Mouse (Mus musculus) liver, postnatal 0 days (tissue): ENCODE results near the gene Thumpd1. TPM values are rescaled to one million over a fixed set of nuclear protein-coding genes. Genes with fewer than 3 reads are reported as not detected.

Experiments
- ATAC-seq: fragments of 200-750 bp; cut with Nextera tagmentation; 2 replicates; pipeline ENCODE4 v1.8.0; 2017; ENCODE audit warnings: mild to moderate bottlenecking, moderate library complexity
- DNase-seq: peaks from one replicate; pipeline ENCODE4 v3.0.0-alpha.2; 2016
- H3K27ac ChIP-seq: fragments of 300-500 bp; sonication (generic); 2 replicates; pipeline ENCODE4 v1.5.1; 2014; ENCODE audit warnings: antibody characterized with exemption, moderate library complexity, mild to moderate bottlenecking, low read depth
- H3K27me3 ChIP-seq: fragments of 300-500 bp; sonication (generic); 2 replicates; pipeline ENCODE4 v1.6.1; 2014; ENCODE audit warnings: low read length, control low read depth, mixed read lengths; ENCODE audit not compliant: insufficient read depth
- H3K36me3 ChIP-seq: fragments of 300-500 bp; sonication (generic); replicated peaks from 2 replicates; pipeline ENCODE4 v1.6.1; 2014; ENCODE audit warnings: mild to moderate bottlenecking, control low read depth, low read length, moderate library complexity, mixed read lengths; ENCODE audit not compliant: insufficient read depth
- H3K4me1 ChIP-seq: fragments of 300-500 bp; sonication (generic); 2 replicates; pipeline ENCODE4 v1.6.1; 2014; ENCODE audit warnings: antibody characterized with exemption, mild to moderate bottlenecking, control low read depth; ENCODE audit not compliant: insufficient read depth
- H3K4me2 ChIP-seq: fragments of 300-500 bp; sonication (generic); 2 replicates; pipeline ENCODE4 v1.6.1; 2014; ENCODE audit warnings: low read depth, mild to moderate bottlenecking, low read length, moderate library complexity, mixed read lengths
- H3K4me3 ChIP-seq: fragments of 300-500 bp; sonication (generic); 2 replicates; pipeline ENCODE4 v1.5.1; 2014; ENCODE audit warnings: low read depth, low read length
- H3K9ac ChIP-seq: fragments of 300-500 bp; sonication (generic); replicated peaks from 2 replicates; pipeline ENCODE4 v1.6.1; 2014; ENCODE audit warnings: mild to moderate bottlenecking, moderate library complexity
- H3K9me3 ChIP-seq: fragments of 300-500 bp; sonication (generic); 2 replicates; pipeline ENCODE4 v1.6.1; 2016; ENCODE audit warnings: mild to moderate bottlenecking, control low read depth, low read length, mixed read lengths
- CTCF ChIP-seq: sonication (generic); IDR thresholded peaks from 2 replicates; pipeline ENCODE4 v1.5.1; 2016; ENCODE audit warnings: antibody characterized with exemption, low read depth
- EP300 ChIP-seq: IDR thresholded peaks from 2 replicates; pipeline ENCODE4 v1.6.1; 2016; ENCODE audit warnings: antibody characterized with exemption, low read depth, mild to moderate bottlenecking
- WGBS: fragments of 180-500 bp; shearing (Covaris S2); extraction: QIAGEN DNeasy Blood & Tissue Kit; methylation state at CpG from one replicate; pipeline ENCODE4 v1.1.7; 2014; ENCODE audit not compliant: insufficient replicate concordance; 5-methylcytosine and 5-hydroxymethylcytosine counted together
- polyA plus RNA-seq: library from polyadenylated mRNA; unstranded; fragments of >200 nt; fragmentation: Nextera tagmentation; extraction: Ambion mirVana; gene quantifications from 2 replicates; pipeline ENCODE4 v1.2.1, GENCODE M21; 2015

Gene Thumpd1
- polyA plus RNA-seq, 1 experiment from 2014 or later, result 19.3 TPM

DNA sequence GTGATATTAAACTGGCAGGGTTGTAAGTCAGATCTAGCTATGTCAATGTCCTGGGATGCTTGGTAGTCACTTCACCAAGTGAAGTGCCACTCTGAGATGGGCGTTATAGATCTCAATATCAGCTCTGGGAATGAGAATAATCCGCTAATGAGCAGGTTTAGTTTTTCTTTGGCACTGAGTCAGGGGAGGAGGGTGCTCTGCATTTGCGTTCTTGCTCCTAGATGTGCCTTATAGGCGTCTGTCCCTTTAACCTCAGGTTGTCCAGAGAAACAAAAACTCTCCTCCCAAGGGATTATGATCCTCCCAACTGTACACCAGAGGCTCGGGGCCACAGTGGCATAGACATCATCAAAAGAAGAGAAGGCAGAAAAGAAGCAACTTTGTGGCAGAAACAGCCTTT lies 30.9 kb downstream of the Thumpd1 start, which contains the start of gene Acsm4:
Acsm4 (plus strand) TSS at position 301 of the 400 bp plus-strand sequence.
- ATAC-seq, result no peak
- TF ChIP-seq EP300 (no peak), CTCF (no peak)
- Histone ChIP-seq H3K4me2 (no peak within 1 kb of the TSS), H3K9ac (no peak within 1 kb of the TSS), H3K4me1 (no peaks in the 10 kb centered on the region), H3K9me3 (no peaks in the 10 kb centered on the region), H3K27ac (no peak within 1 kb of the TSS), H3K4me3 (no peak within 1 kb of the TSS), H3K27me3 (no peaks in the 10 kb centered on the region), H3K36me3 (no peaks in the 10 kb centered on the region)
- 60% methylated on average over 5 of the region's 5 CpGs for WGBS
- DNase-seq, result no peak

DNA sequence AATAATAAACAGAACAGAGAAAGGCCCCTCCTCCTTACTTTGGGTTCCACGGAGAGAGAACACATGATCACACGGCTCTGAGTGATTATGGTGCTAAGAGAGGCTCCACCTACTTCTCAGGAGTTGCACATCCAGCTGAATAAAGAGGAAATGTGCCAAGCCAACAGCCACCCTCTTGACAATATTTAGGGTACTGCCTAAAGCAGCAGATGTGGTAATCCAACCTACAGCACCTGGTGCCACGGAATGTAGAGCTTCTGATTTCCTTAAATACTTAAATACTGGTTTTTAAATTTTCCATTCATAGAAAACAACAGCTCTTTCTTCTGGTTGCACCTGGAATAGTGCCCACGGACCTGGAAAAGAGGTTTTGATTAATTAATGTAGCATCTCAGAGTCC lies 37.9 kb downstream of the Thumpd1 start:
- Histone ChIP-seq H3K4me2 (no peak overlapping the region), H3K27me3 (no peaks in the 10 kb centered on the region), H3K4me1 (no peaks in the 10 kb centered on the region), H3K36me3 (no peaks in the 10 kb centered on the region), H3K9me3 (no peaks in the 10 kb centered on the region), H3K9ac (no peak overlapping the region), H3K27ac (no peak overlapping the region), H3K4me3 (no peak overlapping the region)
- DNase-seq (no peak), ATAC-seq (no peak)
- TF ChIP-seq CTCF, result no peak
- TF ChIP-seq EP300, result no peak
- WGBS, result 58% methylated on average over 4 of the region's 4 CpGs

DNA sequence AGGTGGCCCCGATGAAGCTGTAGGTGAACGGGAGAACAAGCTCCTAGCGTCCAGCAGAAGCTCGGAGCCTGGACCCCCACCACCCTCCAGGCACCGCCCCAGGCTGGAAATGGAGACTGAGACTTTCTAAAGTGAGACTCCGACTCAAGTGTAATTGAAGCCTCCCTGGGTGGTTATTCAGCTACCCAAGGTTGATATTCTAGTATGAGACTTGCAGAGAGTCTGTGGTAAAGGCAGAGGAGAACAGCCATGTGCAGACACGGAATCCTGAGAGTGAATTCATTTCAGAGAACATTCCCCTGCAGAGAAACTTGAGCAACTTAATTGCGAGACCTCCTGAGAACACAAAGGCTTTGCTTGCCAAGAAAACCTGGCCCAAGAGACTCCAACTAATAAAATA lies 40.5 kb downstream of the Thumpd1 start:
- no peak overlapping the region for H3K4me3 ChIP-seq
- H3K27me3 ChIP-seq, result no peaks in the 10 kb centered on the region
- H3K4me1 ChIP-seq, result no peaks in the 10 kb centered on the region
- no peak for DNase-seq
- H3K9me3 ChIP-seq, result no peaks in the 10 kb centered on the region
- WGBS, result 69% methylated on average over 8 of the region's 8 CpGs
- H3K9ac ChIP-seq, result no peak overlapping the region
- no peak overlapping the region for H3K4me2 ChIP-seq
- H3K27ac ChIP-seq, result no peak overlapping the region
- TF ChIP-seq EP300 (no peak), CTCF (no peak)
- no peak for ATAC-seq
- no peaks in the 10 kb centered on the region for H3K36me3 ChIP-seq

DNA sequence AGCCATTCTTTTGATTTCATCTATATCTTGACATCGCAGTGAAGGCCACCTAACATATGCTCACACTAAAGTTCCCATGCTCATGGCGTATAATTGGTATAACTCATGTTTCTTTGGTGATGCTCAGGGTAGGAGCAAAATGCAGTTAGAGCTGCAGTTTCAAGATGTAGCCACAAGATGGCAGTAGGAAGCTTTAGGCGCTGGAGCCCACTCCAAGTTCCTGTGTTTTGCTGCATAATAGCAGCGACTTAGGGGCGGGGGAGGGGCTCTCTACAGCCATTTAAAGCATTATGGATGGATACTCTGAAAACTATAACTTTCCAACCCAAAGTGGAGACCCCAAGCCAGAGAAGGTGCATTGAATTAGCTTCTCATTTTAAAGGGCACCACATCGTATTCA lies 47.1 kb downstream of the Thumpd1 start:
- TF ChIP-seq CTCF, result peak; percentile 87
- no peak for TF ChIP-seq EP300
- Histone ChIP-seq H3K27me3 (no peaks in the 10 kb centered on the region), H3K9me3 (no peaks in the 10 kb centered on the region), H3K36me3 (no peaks in the 10 kb centered on the region), H3K4me1 (no peaks in the 10 kb centered on the region), H3K4me2 (no peak overlapping the region), H3K9ac (no peak overlapping the region), H3K27ac (no peak overlapping the region), H3K4me3 (no peak overlapping the region)
- ATAC-seq, result peak; percentile 41; the same call in 1 of the 2 replicates
- 18% methylated on average over 6 of the region's 6 CpGs for WGBS
- DNase-seq, result peak; percentile 36

DNA sequence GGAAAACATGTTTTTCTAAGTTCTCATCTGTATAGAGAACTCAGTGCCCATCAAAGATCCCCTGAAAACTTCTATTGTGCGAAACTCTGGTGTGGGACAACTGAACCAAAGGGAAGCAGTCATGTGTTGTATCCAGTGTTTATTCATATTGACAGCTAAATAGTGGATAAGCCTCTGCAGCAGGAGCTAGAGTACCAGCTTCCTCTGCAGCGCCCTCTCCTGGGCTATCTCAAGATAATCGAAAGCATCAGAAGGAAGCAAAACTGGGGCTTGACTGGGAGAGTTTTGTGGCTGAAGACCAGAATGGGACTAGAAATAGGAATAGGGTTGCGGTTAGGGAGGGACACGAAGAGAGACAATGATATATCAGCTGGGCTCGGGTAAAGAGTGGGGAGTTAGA lies 49.7 kb downstream of the Thumpd1 start:
- no peaks in the 10 kb centered on the region for H3K9me3 ChIP-seq
- H3K36me3 ChIP-seq, result no peaks in the 10 kb centered on the region
- no peak overlapping the region for H3K4me2 ChIP-seq
- H3K27ac ChIP-seq, result no peak overlapping the region
- DNase-seq, result peak; percentile 39
- WGBS, result 41% methylated on average over 6 of the region's 6 CpGs
- peak; percentile 69 for ATAC-seq
- no peaks in the 10 kb centered on the region for H3K4me1 ChIP-seq
- peak; percentile 60 for TF ChIP-seq CTCF
- no peak for TF ChIP-seq EP300
- H3K27me3 ChIP-seq, result no peaks in the 10 kb centered on the region
- H3K4me3 ChIP-seq, result no peak overlapping the region
- H3K9ac ChIP-seq, result no peak overlapping the region

DNA sequence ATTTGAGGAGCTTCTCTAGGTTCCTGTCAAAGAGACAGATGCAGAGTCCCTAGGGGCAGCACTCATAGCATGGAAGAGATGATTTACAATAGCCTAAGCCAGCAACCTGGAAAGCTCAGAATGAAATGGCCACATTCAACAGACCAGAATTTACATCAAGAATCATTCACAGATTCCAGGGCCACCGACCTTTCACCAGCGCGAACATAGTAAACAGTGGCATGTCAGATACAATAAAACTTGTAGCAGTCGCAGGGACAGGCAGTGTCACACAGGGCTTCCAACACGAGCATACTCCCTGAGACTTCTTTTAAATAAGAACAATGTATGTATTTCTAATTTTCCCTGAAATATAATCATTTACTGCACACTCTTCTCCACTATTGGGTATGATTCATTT lies 50.2 kb downstream of the Thumpd1 start:
- H3K27ac ChIP-seq, result no peak overlapping the region
- no peaks in the 10 kb centered on the region for H3K36me3 ChIP-seq
- no peaks in the 10 kb centered on the region for H3K27me3 ChIP-seq
- no peak overlapping the region for H3K4me3 ChIP-seq
- no peak overlapping the region for H3K9ac ChIP-seq
- H3K4me1 ChIP-seq, result no peaks in the 10 kb centered on the region
- no peaks in the 10 kb centered on the region for H3K9me3 ChIP-seq
- 55% methylated on average over 5 of the region's 5 CpGs for WGBS
- ATAC-seq (peak; percentile 73), DNase-seq (peak; percentile 18)
- no peak for TF ChIP-seq EP300
- no peak for TF ChIP-seq CTCF
- no peak overlapping the region for H3K4me2 ChIP-seq

DNA sequence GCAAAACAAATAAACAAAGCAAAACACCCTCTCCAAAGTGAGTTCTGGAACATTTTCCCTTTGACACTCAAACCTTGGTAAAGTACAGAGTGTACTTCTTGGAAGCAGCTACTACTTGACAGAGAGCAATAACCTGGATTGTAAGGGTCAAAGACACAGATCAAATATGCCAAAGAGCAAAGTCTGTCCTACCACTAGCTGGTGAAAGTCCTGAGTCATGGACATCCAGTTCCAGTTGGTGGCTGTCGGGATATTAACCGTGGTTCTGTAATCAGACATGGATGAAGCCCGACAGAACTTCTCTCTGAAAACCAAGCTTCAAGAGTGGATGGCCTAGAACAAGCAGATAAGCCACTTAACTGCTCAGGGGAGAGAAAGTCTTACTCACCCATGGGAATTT lies 52.7 kb downstream of the Thumpd1 start:
- Histone ChIP-seq H3K4me3 (no peak overlapping the region), H3K27me3 (no peaks in the 10 kb centered on the region), H3K4me2 (no peak overlapping the region), H3K9ac (no peak overlapping the region), H3K4me1 (no peaks in the 10 kb centered on the region), H3K9me3 (no peaks in the 10 kb centered on the region), H3K27ac (peak overlapping the region; percentile 45), H3K36me3 (no peaks in the 10 kb centered on the region)
- peak; percentile 69 for ATAC-seq
- 56% methylated on average over 3 of the region's 3 CpGs for WGBS
- DNase-seq, result no peak
- no peak for TF ChIP-seq CTCF
- peak; percentile 43; the same call in 1 of the 2 replicates for TF ChIP-seq EP300

Other genes starting within 250 kb of the Thumpd1 start
- not detected in 2 replicates for gene Umod, start 241.5 kb downstream of the Thumpd1 start, polyA plus RNA-seq
- 2.2 and 2.5 TPM in 2 replicates for gene Acsm5, start 201.3 kb downstream of the Thumpd1 start, polyA plus RNA-seq
- gene Pdilt, start 197.3 kb downstream of the Thumpd1 start, polyA plus RNA-seq, result 0.06 and 0.14 TPM in 2 replicates
- 0.15 TPM in 1 of 2 replicates, not detected in the other for gene Acsm2, start 166.5 kb downstream of the Thumpd1 start, polyA plus RNA-seq
- gene Acsm1, start 113.8 kb downstream of the Thumpd1 start, polyA plus RNA-seq, result 74.6 and 77.9 TPM in 2 replicates
- gene Acsm4, start 30.8 kb downstream of the Thumpd1 start, polyA plus RNA-seq, result not detected in 2 replicates
- 21.7 and 23.3 TPM in 2 replicates for gene Acsm3, start 40.1 kb upstream of the Thumpd1 start, polyA plus RNA-seq
- gene Rexo5, start 73.2 kb upstream of the Thumpd1 start, polyA plus RNA-seq, result 3.1 and 5.1 TPM in 2 replicates
- 5.2 and 6.5 TPM in 2 replicates for gene Eri2, start 73.3 kb upstream of the Thumpd1 start, polyA plus RNA-seq
- gene Lyrm1, start 175.1 kb upstream of the Thumpd1 start, polyA plus RNA-seq, result 4.5 TPM in 2 replicates
- 3.4 and 3.8 TPM in 2 replicates for gene Dcun1d3, start 175.5 kb upstream of the Thumpd1 start, polyA plus RNA-seq